Mouse (Mus musculus): Measurements from ENCODE around the gene Car12. TPM values are rescaled to one million over a fixed set of nuclear protein-coding genes. Genes with fewer than 3 reads are reported as not detected.
"Not testable (repeated sequence)": the region's sequence is repeated elsewhere in the genome, so short reads cannot be mapped to it uniquely, and the experiment has no call there.

Car12 gene
- total RNA-seq, 2 experiments from 2014 or later, result 1.2 to 2.3 TPM

- no peak for ATAC-seq (replicated peaks; ENCODE audit: poor library complexity)
These were observed 39.4 kb downstream of the Car12 start for GRCm38 (mm10) chr9:66752849-66753248.

- no peak for ATAC-seq (replicated peaks; ENCODE audit: poor library complexity)
These were observed 47.5 kb downstream of the Car12 start for GRCm38 (mm10) chr9:66760991-66761390.

- no peak for ATAC-seq (replicated peaks; ENCODE audit: poor library complexity)
These were observed 55.2 kb downstream of the Car12 start for GRCm38 (mm10) chr9:66768721-66769120.

GRCm38 (mm10) chr9:66769275-66769674 lies 55.8 kb downstream of the Car12 start:
- 0 out of 2 replicates have a peak, but pooled peaks have one; percentile 26 for ATAC-seq (replicated peaks; ENCODE audit: poor library complexity)

GRCm38 (mm10) chr9:66770701-66771100 lies 57.2 kb downstream of the Car12 start:
- no peak for ATAC-seq (replicated peaks; ENCODE audit: poor library complexity)

GRCm38 (mm10) chr9:66784552-66784951 lies 71.1 kb downstream of the Car12 start:
- peak; percentile 70 for ATAC-seq (replicated peaks; ENCODE audit: poor library complexity)

GRCm38 (mm10) chr9:66787821-66788220 lies 74.3 kb downstream of the Car12 start:
- ATAC-seq (replicated peaks; ENCODE audit: poor library complexity), result peak; percentile 68

- ATAC-seq (replicated peaks; ENCODE audit: poor library complexity), result no peak
These were observed 81.4 kb downstream of the Car12 start for GRCm38 (mm10) chr9:66794629-66795463.

- ATAC-seq (replicated peaks; ENCODE audit: poor library complexity), result peak; percentile 91
These were observed 82.2 kb downstream of the Car12 start, which contains the start of gene Aph1b for GRCm38 (mm10) chr9:66795464-66796324. Gene Aph1b, minus strand, starts transcription at chr9:66795490.

GRCm38 (mm10) chr9:66796739-66797138 lies 83.3 kb downstream of the Car12 start, which contains the start of gene Gm10647:
Gene Gm10647, plus strand, starts transcription at chr9:66797039.
- no peak for ATAC-seq (replicated peaks; ENCODE audit: poor library complexity)

GRCm38 (mm10) chr9:66801947-66802346 lies 88.5 kb downstream of the Car12 start:
- no peak for ATAC-seq (replicated peaks; ENCODE audit: poor library complexity)

- ATAC-seq (replicated peaks; ENCODE audit: poor library complexity), result not testable (repeated sequence)
These were observed 92.5 kb downstream of the Car12 start for GRCm38 (mm10) chr9:66805951-66806350.

- ATAC-seq (replicated peaks; ENCODE audit: poor library complexity), result no peak
These were observed 99.9 kb downstream of the Car12 start for GRCm38 (mm10) chr9:66813392-66813791.

Other genes starting within 250 kb of the Car12 start
- gene Fbxl22, start 199.1 kb upstream of the Car12 start, total RNA-seq (2015), result 0.68 and 0.74 TPM in 2 replicates
- gene Fbxl22, start 199.1 kb upstream of the Car12 start, total RNA-seq (2017), result 0.37 and 0.88 TPM in 2 replicates
- gene Usp3, start 120.5 kb upstream of the Car12 start, total RNA-seq (2015), result 62.6 and 71.6 TPM in 2 replicates
- gene Usp3, start 120.5 kb upstream of the Car12 start, total RNA-seq (2017), result 43.6 and 48.9 TPM in 2 replicates
- 1.3 TPM in 2 replicates for gene Aph1b, start 81.8 kb downstream of the Car12 start, total RNA-seq (2015)
- gene Aph1b, start 81.8 kb downstream of the Car12 start, total RNA-seq (2017), result 0.30 and 1.2 TPM in 2 replicates
- gene Gm10647, start 83.4 kb downstream of the Car12 start, total RNA-seq (2015), result not detected in 2 replicates
- 0.10 TPM in 1 of 2 replicates, not detected in the other for gene Gm10647, start 83.4 kb downstream of the Car12 start, total RNA-seq (2017)
- 4.1 and 7.4 TPM in 2 replicates for gene Aph1c, start 121.0 kb downstream of the Car12 start, total RNA-seq (2015)
- gene Aph1c, start 121.0 kb downstream of the Car12 start, total RNA-seq (2017), result 0.96 and 3.0 TPM in 2 replicates
- 45.6 and 48.8 TPM in 2 replicates for gene Rab8b, start 206.0 kb downstream of the Car12 start, total RNA-seq (2015)
- 78.3 and 81.2 TPM in 2 replicates for gene Rab8b, start 206.0 kb downstream of the Car12 start, total RNA-seq (2017)
- gene Rps27l, start 232.4 kb downstream of the Car12 start, total RNA-seq (2015), result 550 and 649 TPM in 2 replicates
- gene Rps27l, start 232.4 kb downstream of the Car12 start, total RNA-seq (2017), result 166 and 174 TPM in 2 replicates